Mouse (Mus musculus): ENCODE results near the gene Cfap206. TPM values are rescaled to one million over a fixed set of nuclear protein-coding genes. Genes with fewer than 3 reads are reported as not detected.

Gene Cfap206
- under 1 TPM in 1 of 2 experiments, not detected in 1; 0.69 TPM for polyA plus RNA-seq (2017; shearing (Covaris generic))

GRCm38 (mm10) chr4:34729851-34730341 lies at the start of gene Cfap206:
Gene Cfap206, minus strand, starts transcription at chr4:34730206.

GRCm38 (mm10) chr4:34777677-34778527 lies 47.9 kb upstream of the Cfap206 start, which contains the start of gene Smim8:
Gene Smim8, minus strand, starts transcription at chr4:34778423.

GRCm38 (mm10) chr4:34756163-34756562 lies 26.2 kb upstream of the Cfap206 start, which contains the start of gene Gm136:
Gene Gm136, minus strand, starts transcription at chr4:34756263.

GRCm38 (mm10) chr4:34686874-34687567 lies 43.0 kb downstream of the Cfap206 start, which contains the start of gene Slc35a1:
Gene Slc35a1, minus strand, starts transcription at chr4:34687438.

Other genes starting within 250 kb of the Cfap206 start
- gene Akirin2, start 179.3 kb downstream of the Cfap206 start, polyA plus RNA-seq (2017; shearing (Covaris generic)) = 10 to 100 TPM; 84.2 to 87.6 TPM
- 100 to 1,000 TPM in 1 of 2 experiments, 10 to 100 TPM in 1; 88.3 to 109 TPM for gene Orc3, start 115.3 kb downstream of the Cfap206 start, polyA plus RNA-seq (2017; shearing (Covaris generic))
- gene Rars2, start 115.2 kb downstream of the Cfap206 start, polyA plus RNA-seq (2017; shearing (Covaris generic)) = 10 to 100 TPM; 43.9 to 63.6 TPM
- gene Slc35a1, start 42.8 kb downstream of the Cfap206 start, polyA plus RNA-seq (2017; shearing (Covaris generic)) = 10 to 100 TPM; 26.9 to 30.6 TPM
- gene Gm136, start 26.1 kb upstream of the Cfap206 start, polyA plus RNA-seq (2017; shearing (Covaris generic)) = not detected
- 10 to 100 TPM; 54.0 to 56.3 TPM for gene Smim8, start 48.2 kb upstream of the Cfap206 start, polyA plus RNA-seq (2017; shearing (Covaris generic))
- gene Zfp292, start 152.8 kb upstream of the Cfap206 start, polyA plus RNA-seq (2017; shearing (Covaris generic)) = 10 to 100 TPM; 39.9 to 43.1 TPM
- gene Cga, start 163.6 kb upstream of the Cfap206 start, polyA plus RNA-seq (2017; shearing (Covaris generic)) = not detected